Mouse (Mus musculus) midbrain, postnatal 0 days (tissue): ENCODE results near the gene Olfr323. TPM values are rescaled to one million over a fixed set of nuclear protein-coding genes. Genes with fewer than 3 reads are reported as not detected.

Experiments used
- ATAC-seq: fragments of 200-750 bp; cut with Nextera tagmentation; 2 replicates; pipeline ENCODE4 v1.8.0; 2017; ENCODE audit warnings: moderate number of reproducible peaks, mild to moderate bottlenecking, moderate TSS enrichment, moderate library complexity; ENCODE audit not compliant: low FRiP score
- DNase-seq: peaks from one replicate; pipeline ENCODE4 v3.0.0-alpha.2; 2015; ENCODE audit warnings: low spot score
- H3K27ac ChIP-seq: fragments of 300-500 bp; sonication (generic); 2 replicates; pipeline ENCODE4 v1.5.1; 2014; ENCODE audit warnings: low read depth, mild to moderate bottlenecking, low read length, mixed read lengths
- H3K27me3 ChIP-seq: fragments of 300-500 bp; sonication (generic); 2 replicates; pipeline ENCODE4 v1.6.1; 2014; ENCODE audit warnings: low read length, control low read depth, mixed read lengths; ENCODE audit not compliant: insufficient read depth
- H3K36me3 ChIP-seq: fragments of 300-500 bp; sonication (generic); 2 replicates; pipeline ENCODE4 v1.6.1; 2014; ENCODE audit warnings: low read length, control low read depth, mixed read lengths; ENCODE audit not compliant: insufficient read depth
- H3K4me1 ChIP-seq: fragments of 300-500 bp; sonication (generic); 2 replicates; pipeline ENCODE4 v1.6.1; 2014; ENCODE audit warnings: mild to moderate bottlenecking, control low read depth, antibody characterized with exemption, low read length, mixed read lengths; ENCODE audit not compliant: insufficient read depth
- H3K4me2 ChIP-seq: fragments of 300-500 bp; sonication (generic); 2 replicates; pipeline ENCODE4 v1.6.1; 2014; ENCODE audit warnings: low read depth, mild to moderate bottlenecking, low read length, mixed read lengths; ENCODE audit not compliant: poor library complexity, severe bottlenecking
- H3K4me3 ChIP-seq: fragments of 300-500 bp; sonication (generic); 2 replicates; pipeline ENCODE4 v1.5.1; 2014; ENCODE audit warnings: low read depth, mild to moderate bottlenecking, low read length, moderate library complexity
- H3K9ac ChIP-seq: fragments of 300-500 bp; sonication (generic); replicated peaks from 2 replicates; pipeline ENCODE4 v1.6.1; 2014; ENCODE audit warnings: mild to moderate bottlenecking, low read length, moderate library complexity, mixed read lengths; ENCODE audit not compliant: poor library complexity, severe bottlenecking
- H3K9me3 ChIP-seq: fragments of 300-500 bp; sonication (generic); 2 replicates; pipeline ENCODE4 v1.6.1; 2016; ENCODE audit warnings: low read length, control low read depth
- CTCF ChIP-seq: IDR thresholded peaks from 2 replicates; pipeline ENCODE4 v1.5.1; 2016; ENCODE audit warnings: antibody characterized with exemption, mild to moderate bottlenecking
- WGBS: fragments of 180-500 bp; shearing (Covaris S2); extraction: QIAGEN DNeasy Blood & Tissue Kit; methylation state at CpG from one replicate; pipeline ENCODE4 v1.1.7; 2014; 5-methylcytosine and 5-hydroxymethylcytosine counted together
- polyA plus RNA-seq: library from polyadenylated mRNA; unstranded; fragments of >200 nt; fragmentation: Nextera tagmentation; extraction: Ambion mirVana; gene quantifications from 2 replicates; pipeline ENCODE4 v1.2.1, GENCODE M21; 2015
- total RNA-seq: library from RNA; depleted of rRNA; stranded (reverse); fragments of >200 nt; gene quantifications from 2 replicates; pipeline ENCODE4 v1.2.3, GENCODE M21; 2014

Gene Olfr323
- total and polyA plus RNA-seq, 2 experiments from 2014 or later: 0.16 TPM; not detected in 1

- 86% methylated on average over 3 of the region's 3 CpGs for WGBS
- Histone ChIP-seq H3K27ac (no peak overlapping the region), H3K4me3 (no peak overlapping the region), H3K27me3 (no peaks in the 10 kb centered on the region), H3K9ac (no peak overlapping the region), H3K4me1 (no peaks in the 10 kb centered on the region; the same call in 1 of the 2 replicates), H3K9me3 (no peaks in the 10 kb centered on the region), H3K4me2 (no peak overlapping the region), H3K36me3 (no peaks in the 10 kb centered on the region)
- DNase-seq (no peak), ATAC-seq (no peak)
- no peak for TF ChIP-seq CTCF
These were observed 16.9 kb downstream of the Olfr323 start for GRCm38 (mm10) chr11:58613359-58613758.

- no peak overlapping the region for H3K4me3 ChIP-seq
- no peaks in the 10 kb centered on the region for H3K9me3 ChIP-seq
- no peak overlapping the region for H3K4me2 ChIP-seq
- H3K4me1 ChIP-seq: no peaks in the 10 kb centered on the region
- no peak for DNase-seq
- H3K9ac ChIP-seq: no peak overlapping the region
- WGBS: 86% methylated on average over 6 of the region's 6 CpGs
- H3K36me3 ChIP-seq: no peaks in the 10 kb centered on the region
- no peaks in the 10 kb centered on the region for H3K27me3 ChIP-seq
- no peak overlapping the region for H3K27ac ChIP-seq
- TF ChIP-seq CTCF: no peak
- ATAC-seq: no peak
These were observed 23.3 kb downstream of the Olfr323 start for GRCm38 (mm10) chr11:58607030-58607429.

- no peaks in the 10 kb centered on the region for H3K27me3 ChIP-seq
- no peak overlapping the region for H3K9ac ChIP-seq
- H3K4me3 ChIP-seq: no peak overlapping the region
- ATAC-seq (no peak), DNase-seq (no peak)
- H3K4me1 ChIP-seq: no peaks in the 10 kb centered on the region
- H3K4me2 ChIP-seq: no peak overlapping the region
- H3K36me3 ChIP-seq: no peaks in the 10 kb centered on the region
- no peak overlapping the region for H3K27ac ChIP-seq
- H3K9me3 ChIP-seq: no peaks in the 10 kb centered on the region
- WGBS: 90% methylated on average over 12 of the region's 12 CpGs
- TF ChIP-seq CTCF: no peak
These were observed 24.0 kb downstream of the Olfr323 start for GRCm38 (mm10) chr11:58606177-58606919.

- no peak for TF ChIP-seq CTCF
- Histone ChIP-seq H3K9ac (no peak overlapping the region), H3K4me1 (no peaks in the 10 kb centered on the region), H3K4me2 (no peak overlapping the region), H3K36me3 (no peaks in the 10 kb centered on the region), H3K9me3 (no peaks in the 10 kb centered on the region), H3K27ac (no peak overlapping the region), H3K27me3 (no peaks in the 10 kb centered on the region), H3K4me3 (no peak overlapping the region)
- DNase-seq (no peak), ATAC-seq (no peak)
- WGBS: 92% methylated on average over 3 of the region's 3 CpGs
These were observed 25.1 kb downstream of the Olfr323 start for GRCm38 (mm10) chr11:58605228-58605627.

- no peak for TF ChIP-seq CTCF
- Histone ChIP-seq H3K27ac (no peak overlapping the region), H3K9me3 (no peaks in the 10 kb centered on the region), H3K4me3 (no peak overlapping the region), H3K9ac (no peak overlapping the region), H3K36me3 (no peaks in the 10 kb centered on the region), H3K4me2 (no peak overlapping the region), H3K27me3 (no peaks in the 10 kb centered on the region), H3K4me1 (no peaks in the 10 kb centered on the region)
- DNase-seq (no peak), ATAC-seq (no peak)
- WGBS: 67% methylated on average over 2 of the region's 2 CpGs
These were observed 25.6 kb downstream of the Olfr323 start for GRCm38 (mm10) chr11:58604688-58605087.

GRCm38 (mm10) chr11:58602800-58603560 lies 27.3 kb downstream of the Olfr323 start:
- Histone ChIP-seq H3K4me3 (no peak overlapping the region), H3K27me3 (no peaks in the 10 kb centered on the region), H3K4me2 (no peak overlapping the region), H3K4me1 (no peaks in the 10 kb centered on the region), H3K27ac (no peak overlapping the region), H3K36me3 (no peaks in the 10 kb centered on the region), H3K9me3 (no peaks in the 10 kb centered on the region), H3K9ac (no peak overlapping the region)
- DNase-seq (no peak), ATAC-seq (no peak)
- TF ChIP-seq CTCF: no peak
- WGBS: 83% methylated on average over 6 of the region's 6 CpGs
